Mouse (Mus musculus) B cell, adult 2 months (primary cell): ENCODE measurements at regions not wholly inside any gene's neighbourhood (a gene's known extent, or its start where the extent isn't known, plus 50 kb on each side); places are given as distances from the start of the nearest gene placed in this dataset.
A peak's percentile ranks its signal among the peaks of the same experiment; 100 is the strongest.

Experiments used
- DNase-seq, 2 experiments: peaks; one replicate each; pipeline ENCODE4 v3.0.0; 2022

DNA sequence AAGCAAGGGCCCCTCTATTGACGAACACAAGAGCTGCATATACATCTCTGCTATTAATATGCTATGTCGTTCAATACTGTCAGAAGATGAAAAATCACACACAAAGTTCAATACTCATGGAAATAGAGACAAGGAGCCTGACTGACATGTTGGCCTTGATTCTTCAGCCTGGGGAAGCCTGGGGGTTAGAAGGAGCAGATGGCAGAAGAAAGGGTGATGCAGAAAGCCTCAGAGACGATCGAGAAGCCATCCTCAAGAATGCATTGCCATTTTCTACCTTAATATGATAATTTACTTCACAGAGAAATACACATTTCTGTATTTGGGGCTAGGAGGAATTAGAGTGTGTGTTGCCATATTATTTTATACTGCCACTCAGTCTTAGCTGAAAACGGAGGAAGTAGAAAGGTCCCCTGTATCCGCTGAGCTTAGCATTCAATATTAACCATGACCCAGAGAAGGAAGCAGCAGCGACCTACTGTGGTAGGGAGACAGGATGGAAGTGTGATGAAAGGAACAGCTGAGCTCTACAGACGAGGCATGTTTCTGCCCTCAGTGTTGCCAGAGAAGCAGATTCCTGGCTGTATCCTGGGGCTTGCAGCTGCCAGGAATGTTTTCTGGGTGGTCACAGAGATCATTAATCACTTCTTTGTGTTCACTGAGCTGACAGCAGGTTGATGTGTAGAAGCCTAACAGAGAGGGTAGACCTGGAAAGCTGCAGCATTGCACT is 105.2 kb downstream of the Lrig3 start:
- DNase-seq = no peak

DNA sequence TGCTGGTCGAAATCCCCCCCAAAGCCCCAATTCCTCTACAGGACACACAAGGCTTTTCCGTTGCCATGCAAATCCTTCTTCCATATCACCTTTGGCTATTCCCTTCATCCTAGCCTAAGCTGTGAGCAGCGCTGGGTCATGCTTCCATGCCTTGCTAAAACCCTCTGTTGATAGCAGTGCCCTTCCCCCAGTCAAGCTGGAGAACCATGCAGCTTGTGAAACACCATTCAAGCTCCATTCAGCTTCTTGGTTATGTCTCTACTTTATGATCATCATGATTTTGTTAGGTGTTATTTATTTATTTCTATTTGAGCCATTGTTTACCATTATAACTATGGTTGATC is 105.7 kb downstream of the Lrig3 start:
- no peak for DNase-seq

DNA sequence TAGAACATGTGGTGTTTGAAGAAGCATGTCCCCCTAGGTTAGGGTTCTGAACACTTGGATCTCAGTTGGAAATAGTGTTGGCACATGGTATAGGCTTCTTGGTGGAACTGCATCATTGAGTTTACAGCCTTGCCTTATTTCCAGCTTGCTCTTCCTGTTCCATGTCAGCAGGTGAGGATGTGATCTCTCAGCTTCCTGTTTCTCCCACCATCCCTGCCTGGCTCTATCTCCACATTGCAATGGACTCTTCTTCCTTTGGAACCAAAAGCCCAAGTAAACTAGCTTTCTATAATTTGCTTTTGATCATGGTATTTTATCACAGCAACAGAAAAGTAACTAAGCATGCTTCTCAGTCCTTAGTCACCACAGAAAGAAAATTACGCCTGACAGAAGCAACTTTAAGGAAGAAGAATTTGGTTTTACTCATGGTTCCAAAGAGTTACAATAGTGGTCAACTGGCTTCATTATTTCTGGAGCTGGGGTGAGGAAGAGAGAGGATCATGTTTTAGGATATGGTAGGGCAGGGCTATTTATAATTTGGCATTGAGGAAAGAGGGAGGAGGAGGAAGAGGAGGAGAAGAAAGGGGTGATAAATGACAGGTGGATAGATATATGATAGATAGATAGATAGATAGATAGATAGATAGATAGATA is 111.5 kb downstream of the Lrig3 start:
- no peak for DNase-seq

- DNase-seq = no peak
Observed at GRCm38 (mm10) chr10:126082576-126082975, 116.6 kb downstream of the Lrig3 start.

- no peak for DNase-seq
Observed at GRCm38 (mm10) chr10:126086684-126087083, 120.7 kb downstream of the Lrig3 start.

DNA sequence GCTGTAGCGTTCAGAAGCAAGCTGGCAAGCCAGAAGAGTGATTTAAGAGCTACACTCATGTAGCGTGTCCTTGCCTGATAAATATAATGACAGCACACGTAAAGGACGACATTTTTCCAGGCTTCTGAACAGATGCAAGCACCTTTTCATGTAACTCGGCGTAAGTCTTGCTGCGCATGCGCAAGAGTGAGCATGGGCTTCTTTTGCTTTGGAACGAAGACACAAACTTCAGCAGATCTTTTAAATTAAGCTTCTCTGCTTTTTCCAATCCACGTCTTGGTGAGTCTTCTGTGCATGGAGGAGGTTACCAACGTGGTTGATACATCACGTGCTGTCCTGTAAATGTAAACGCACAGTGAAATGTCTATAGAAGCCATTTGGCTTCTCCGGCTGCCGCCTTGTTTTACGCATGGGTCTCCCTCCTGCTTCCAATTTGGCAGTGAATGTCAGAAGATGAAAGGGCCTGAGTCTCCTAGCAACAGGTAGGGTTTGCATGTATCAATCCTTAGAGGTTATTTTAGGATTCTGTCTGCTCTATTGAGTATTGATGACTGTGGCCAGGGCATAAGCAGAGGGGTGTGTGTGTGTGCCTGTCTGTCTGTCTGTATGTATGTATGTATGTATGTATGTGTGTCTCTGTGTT is 128.4 kb downstream of the Lrig3 start:
- no peak for DNase-seq

- DNase-seq = no peak
Observed at GRCm38 (mm10) chr10:126097896-126098295, 131.9 kb downstream of the Lrig3 start.

DNA sequence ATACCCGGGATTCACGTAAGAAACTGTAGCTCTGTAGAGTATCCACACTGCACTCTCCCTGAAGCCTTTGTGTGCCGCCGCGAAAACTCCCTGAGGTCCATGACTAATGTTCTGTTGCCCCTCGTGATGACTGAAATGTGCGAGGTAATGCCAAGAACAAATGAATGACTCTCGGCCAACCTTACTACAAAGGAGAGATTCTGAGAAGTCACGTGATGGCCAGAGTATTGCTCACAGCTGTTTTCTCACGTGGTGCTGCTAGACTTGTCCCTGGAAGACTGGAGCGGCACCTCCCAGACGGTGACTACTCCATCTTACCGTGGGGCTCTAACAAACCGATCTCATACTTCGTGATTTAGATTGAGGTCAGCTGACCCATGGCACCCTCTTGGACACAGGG is 136.9 kb downstream of the Lrig3 start:
- DNase-seq = no peak

DNA sequence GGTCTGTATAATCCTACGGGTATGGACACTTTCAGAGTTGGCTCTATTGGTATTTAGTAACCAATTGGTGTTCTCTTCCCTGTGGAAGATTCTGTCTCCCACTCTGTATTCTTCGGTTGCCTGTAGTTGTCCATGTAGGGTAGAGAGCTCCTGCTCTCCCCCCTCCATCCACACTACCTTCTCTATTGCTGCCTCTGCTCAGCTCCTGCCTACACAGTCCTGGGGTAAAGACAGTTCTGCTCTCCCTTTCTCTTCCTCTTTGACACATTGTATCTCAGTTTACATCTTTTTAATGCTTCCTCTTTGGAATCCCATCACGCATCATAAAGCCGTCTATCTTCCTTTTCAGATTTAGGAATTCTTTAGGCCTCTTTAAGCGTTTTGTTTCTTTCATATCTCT is 147.1 kb downstream of the Lrig3 start:
- DNase-seq = no peak

- DNase-seq = no peak
Observed at GRCm38 (mm10) chr10:126115386-126115785, 149.4 kb downstream of the Lrig3 start.

GRCm38 (mm10) chr10:126121626-126122025 is 155.7 kb downstream of the Lrig3 start:
- DNase-seq = no peak

DNA sequence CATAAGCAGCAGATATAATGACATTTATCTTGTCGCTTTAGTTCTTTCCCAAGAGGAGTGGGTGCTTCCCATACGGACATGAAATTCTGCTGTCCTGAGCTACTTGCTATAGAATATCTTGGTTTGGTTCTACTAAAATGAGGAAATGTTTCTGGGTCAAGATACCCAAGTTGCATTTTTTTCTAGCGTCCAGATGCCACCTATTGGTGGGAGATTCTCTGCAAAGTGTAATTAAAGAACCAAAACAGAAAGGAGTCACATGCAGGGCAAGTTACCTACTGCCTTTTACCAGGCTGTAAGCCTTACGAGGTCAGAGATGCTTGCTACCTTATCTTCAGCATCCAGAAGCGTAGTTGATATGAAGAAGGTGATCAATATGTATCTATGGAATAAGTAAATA is 156.5 kb downstream of the Lrig3 start:
- no peak for DNase-seq

- no peak for DNase-seq
Observed at GRCm38 (mm10) chr10:126133188-126133587, 167.2 kb downstream of the Lrig3 start.

GRCm38 (mm10) chr10:126133957-126134356 is 168.0 kb downstream of the Lrig3 start:
- no peak for DNase-seq

GRCm38 (mm10) chr10:126138585-126138984 is 172.6 kb downstream of the Lrig3 start:
- no peak for DNase-seq

GRCm38 (mm10) chr10:126141586-126141985 is 175.6 kb downstream of the Lrig3 start:
- DNase-seq = no peak

DNA sequence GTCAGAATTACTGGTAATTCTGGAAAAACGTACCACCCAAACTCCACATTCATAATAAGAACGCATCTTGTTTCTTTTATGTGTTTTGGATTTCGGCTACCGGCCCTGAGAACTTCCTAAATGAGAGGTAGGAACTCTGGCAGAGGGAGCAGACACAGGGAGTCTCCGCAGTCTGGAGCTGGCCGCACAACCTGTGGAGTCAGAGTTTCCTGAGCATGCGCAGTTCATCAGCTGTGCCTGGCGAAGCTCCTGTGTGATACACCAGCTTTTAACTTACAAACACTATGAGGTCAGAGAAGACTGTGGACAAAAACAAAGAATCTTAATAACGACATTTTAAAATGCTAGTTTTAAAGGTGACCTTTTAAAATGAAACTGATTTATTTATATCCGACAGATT is 177.9 kb downstream of the Lrig3 start:
- no peak for DNase-seq

DNA sequence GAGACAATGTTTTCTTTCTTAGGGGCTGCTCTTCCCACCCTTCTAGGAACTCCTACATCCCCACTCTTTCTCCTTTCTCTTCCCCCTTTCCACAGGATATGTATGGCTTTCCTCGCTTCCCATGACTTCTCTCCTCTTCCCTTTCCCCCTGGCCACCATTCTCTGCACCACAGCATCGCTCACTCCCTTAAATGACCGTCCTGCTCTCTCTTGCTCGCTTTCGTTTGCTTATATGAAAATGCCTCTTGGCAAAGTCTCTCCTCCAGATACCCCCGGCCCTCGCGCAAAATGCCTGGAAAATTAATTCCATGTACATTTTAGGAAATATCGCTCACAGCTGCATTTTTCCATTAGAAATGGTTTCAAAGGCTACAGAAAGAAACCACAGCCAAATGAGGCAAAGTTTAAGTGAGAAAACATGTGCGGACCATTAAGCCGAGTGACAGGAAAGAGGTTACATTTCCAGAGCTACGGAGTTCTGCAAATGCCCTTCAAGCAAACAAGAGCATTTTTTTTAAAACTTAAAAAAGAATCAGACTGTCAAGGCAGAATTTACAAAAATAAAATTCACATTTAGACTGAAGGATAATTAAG is 178.7 kb downstream of the Lrig3 start:
- no peak for DNase-seq

GRCm38 (mm10) chr10:126157300-126157699 is 191.3 kb downstream of the Lrig3 start:
- DNase-seq = no peak

GRCm38 (mm10) chr10:126165215-126165614 is 199.2 kb downstream of the Lrig3 start:
- DNase-seq = no peak

DNA sequence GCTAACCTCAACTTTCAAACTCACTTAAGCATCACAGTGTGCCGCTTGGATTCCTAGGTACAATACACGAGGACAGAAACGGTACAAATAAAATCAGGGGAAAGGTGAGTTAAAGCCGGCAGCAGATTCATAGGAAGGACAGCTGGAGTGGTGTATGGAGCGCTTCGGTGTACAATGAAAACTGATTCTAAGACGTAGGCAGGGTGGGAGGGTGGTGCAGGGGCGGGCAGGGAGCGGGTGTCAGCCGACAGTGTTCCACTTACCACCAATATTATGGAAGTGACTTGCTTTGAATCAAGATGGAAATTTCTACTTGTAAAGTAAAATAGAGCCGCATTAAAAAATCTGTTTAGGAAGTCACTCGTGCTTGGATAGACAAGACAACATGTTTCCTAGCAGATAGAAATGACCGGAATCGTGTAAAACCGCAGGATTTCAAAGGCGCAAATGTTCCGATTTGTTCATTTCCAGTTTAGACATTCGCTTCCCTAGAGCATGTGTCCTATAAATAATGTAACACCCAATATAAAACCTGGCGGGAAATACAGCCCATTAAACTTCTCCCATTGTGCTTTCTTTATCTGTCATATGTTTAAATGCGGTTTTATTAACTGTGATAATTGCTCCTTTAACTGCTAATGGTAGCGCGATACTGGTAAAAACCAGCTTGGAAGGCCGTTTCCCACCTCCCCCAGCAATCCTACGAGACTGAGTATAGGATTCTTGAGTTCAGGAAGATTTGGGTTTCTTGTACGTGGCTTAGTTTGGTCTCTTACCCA is 203.3 kb downstream of the Lrig3 start:
- DNase-seq = no peak

GRCm38 (mm10) chr10:126169874-126170163 is 203.9 kb downstream of the Lrig3 start:
- peak in 1 of 2 experiments; percentile 4 for DNase-seq

DNA sequence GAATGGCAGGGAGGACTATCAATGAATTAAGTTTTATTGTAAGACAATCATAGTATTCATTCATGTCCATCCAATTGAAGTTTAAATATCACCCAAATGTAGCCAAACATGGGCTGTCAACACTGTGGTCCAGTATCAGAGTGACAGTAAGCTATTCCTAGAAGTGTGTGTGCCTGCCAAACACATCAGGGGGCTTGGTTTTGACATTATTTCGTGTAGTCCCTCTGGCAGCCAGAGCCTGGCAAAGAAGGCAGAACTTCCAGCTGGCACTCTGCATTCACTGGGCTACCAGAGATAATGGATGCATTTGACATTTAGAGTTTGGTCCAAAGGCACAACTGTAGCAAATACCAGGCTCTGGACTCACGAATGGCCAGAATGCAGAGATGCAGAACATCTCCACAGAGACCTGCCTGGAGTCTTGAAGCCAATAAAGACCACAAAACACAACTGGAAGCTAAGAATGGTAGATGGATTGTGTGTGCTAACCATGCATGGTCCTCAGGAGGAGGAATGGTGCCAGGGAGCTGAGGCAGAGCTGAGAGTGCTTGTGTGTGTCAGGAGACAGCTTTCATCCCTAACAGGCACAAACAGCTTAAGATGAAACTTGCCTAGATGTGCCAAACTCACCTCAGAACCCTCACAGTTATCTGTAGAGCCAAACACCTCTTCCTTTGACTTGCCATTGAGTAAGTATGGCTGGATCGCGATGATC is 210.9 kb downstream of the Lrig3 start:
- no peak for DNase-seq
